Mouse (Mus musculus) thymus, adult 2 months (tissue): ENCODE results near the gene L3mbtl3.

Source experiments
- CTCF ChIP-seq: fragments of 200-500 bp; IDR thresholded peaks from 2 replicates; pipeline ENCODE4 v1.5.1; 2012; ENCODE audit warnings: mild to moderate bottlenecking, control low read depth, low read length, moderate library complexity, borderline replicate concordance; ENCODE audit not compliant: control insufficient read depth, poor library complexity, insufficient read depth; ENCODE audit errors: extremely low read depth
- POLR2A ChIP-seq: fragments of 200-500 bp; IDR thresholded peaks from 2 replicates; pipeline ENCODE4 v1.6.1; 2012; ENCODE audit warnings: mild to moderate bottlenecking, low read length, control low read depth, moderate library complexity; ENCODE audit not compliant: control insufficient read depth, poor library complexity, insufficient read depth; ENCODE audit errors: extremely low read depth

DNA sequence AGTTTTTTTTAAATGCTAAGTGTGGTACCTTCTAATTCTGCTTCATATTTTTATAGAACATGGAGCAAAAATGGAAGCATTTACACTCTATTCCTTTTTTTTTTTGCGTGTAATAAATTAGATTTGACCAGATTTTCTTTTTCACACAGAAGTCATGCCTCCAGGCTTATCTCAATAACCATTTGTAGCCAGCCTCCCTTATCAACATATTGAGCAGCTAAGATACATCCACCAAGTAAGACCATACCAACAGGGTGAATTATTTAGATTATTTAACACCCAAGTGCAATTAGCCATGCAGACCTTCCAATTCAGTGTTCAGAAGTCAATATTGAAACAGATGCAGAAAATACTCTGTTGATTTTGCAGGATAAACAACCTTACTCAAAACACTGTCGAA, 10.8 kb downstream of the L3mbtl3 start:
- no peak for TF ChIP-seq POLR2A
- no peak for TF ChIP-seq CTCF
